Mouse (Mus musculus): Measurements from ENCODE around the gene Tmem51. TPM values are rescaled to one million over a fixed set of nuclear protein-coding genes. Genes with fewer than 3 reads are reported as not detected.
A peak's percentile ranks its signal among the peaks of the same experiment; 100 is the strongest.

Tmem51 gene
- polyA plus RNA-seq, 1 experiment = 26.2 TPM

DNA sequence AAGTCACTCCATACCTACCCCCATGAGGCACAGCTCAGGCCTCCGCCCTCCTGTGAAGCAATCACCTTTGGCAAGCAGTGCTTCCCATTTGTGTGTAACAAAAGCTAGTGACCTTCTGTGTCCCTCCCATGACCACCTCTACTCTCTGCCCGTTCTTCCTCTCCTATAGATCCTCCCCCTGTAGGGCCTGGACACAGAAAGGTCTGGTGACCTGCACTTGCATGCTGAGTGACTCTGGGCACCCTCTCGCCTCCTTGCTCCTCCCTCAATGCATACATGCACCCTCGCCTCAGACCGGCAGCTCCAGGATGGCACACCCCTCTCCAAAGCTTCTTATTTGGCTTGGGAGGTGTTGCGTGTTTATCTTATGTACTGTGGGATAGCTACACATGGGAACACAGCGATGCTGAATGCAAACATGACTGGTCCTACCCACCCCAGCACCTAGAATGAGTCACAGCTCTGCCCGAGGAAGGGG lies 21.0 kb downstream of the Tmem51 start:
- DNase-seq = no peak
- Histone ChIP-seq H3K4me1 (ENCODE audit: control insufficient read depth, insufficient read depth, low read length) (peaks cover 73% of the 10 kb centered on the region), H3K4me3 (replicated peaks; ENCODE audit: insufficient read depth, low read depth, low read length) (no peak overlapping the region), H3K27ac (ENCODE audit: insufficient read depth, low read length) (no peak overlapping the region), H3K27me3 (ENCODE audit: control insufficient read depth, insufficient read depth, low read length) (no peaks in the 10 kb centered on the region)
- TF ChIP-seq CTCF (IDR thresholded peaks at IDR 0.05; ENCODE audit: borderline replicate concordance, insufficient read depth, low read depth, low read length) (no peak), POLR2A (IDR thresholded peaks at IDR 0.05; ENCODE audit: borderline replicate concordance, insufficient read depth, low read length) (no peak)
- 85% methylated on average over 8 of the region's 8 CpGs for WGBS

GRCm38 (mm10) chr4:142061485-142062240 lies 22.4 kb downstream of the Tmem51 start:
- Histone ChIP-seq H3K4me1 (ENCODE audit: control insufficient read depth, insufficient read depth, low read length) (peaks cover 70% of the 10 kb centered on the region), H3K4me3 (replicated peaks; ENCODE audit: insufficient read depth, low read depth, low read length) (no peak overlapping the region), H3K27me3 (ENCODE audit: control insufficient read depth, insufficient read depth, low read length) (no peaks in the 10 kb centered on the region), H3K27ac (ENCODE audit: insufficient read depth, low read length) (peak overlapping the region; percentile 88)
- no peak for TF ChIP-seq CTCF (IDR thresholded peaks at IDR 0.05; ENCODE audit: borderline replicate concordance, insufficient read depth, low read depth, low read length)
- no peak for TF ChIP-seq POLR2A (IDR thresholded peaks at IDR 0.05; ENCODE audit: borderline replicate concordance, insufficient read depth, low read length)
- DNase-seq = no peak
- WGBS = 83% methylated on average over 23 of the region's 23 CpGs

DNA sequence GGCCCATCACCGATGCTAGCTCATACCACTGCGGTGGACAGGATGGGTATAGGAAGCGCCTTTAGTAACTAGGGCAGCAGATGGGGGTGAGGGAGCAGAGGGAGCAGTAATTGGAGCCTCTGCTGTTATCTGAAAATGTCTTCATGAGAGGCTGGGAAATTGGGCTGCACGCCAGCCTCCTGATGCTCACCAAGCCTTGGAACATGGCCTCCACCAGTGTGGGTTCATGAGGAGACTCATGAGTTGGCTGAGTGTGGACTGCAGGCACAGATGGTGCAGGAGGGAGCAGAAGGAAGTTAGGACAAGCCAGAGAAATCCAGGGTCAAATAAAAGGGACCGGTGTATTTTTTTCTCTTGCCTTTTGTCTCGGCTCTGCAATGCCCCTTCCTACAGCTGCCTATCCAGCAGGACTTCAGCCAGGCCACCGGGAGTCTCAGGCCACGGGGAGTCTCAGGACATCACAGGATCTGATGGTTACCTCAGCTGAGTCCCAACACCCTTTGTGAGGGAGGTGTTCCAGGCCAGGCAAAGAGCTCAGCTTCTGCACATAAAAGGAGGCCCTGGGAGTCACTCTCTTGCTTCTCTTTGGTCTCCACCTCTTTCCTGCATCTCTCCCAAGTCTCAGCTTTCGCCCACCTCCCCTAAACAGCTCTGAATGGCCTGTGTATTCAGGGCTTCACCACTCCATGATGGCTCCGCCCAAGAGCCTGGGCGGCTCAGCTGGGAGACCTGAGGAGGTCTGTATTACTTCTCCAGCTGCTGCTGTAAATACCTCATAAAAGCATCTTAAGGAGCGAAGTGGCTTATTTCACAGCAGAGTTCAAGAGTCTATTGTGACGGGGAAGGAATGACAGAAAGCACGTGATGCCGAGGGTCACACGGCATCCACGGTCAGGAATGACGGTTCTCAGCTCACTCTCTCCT lies 23.4 kb downstream of the Tmem51 start:
- Histone ChIP-seq H3K4me3 (replicated peaks; ENCODE audit: insufficient read depth, low read depth, low read length) (no peak overlapping the region), H3K4me1 (ENCODE audit: control insufficient read depth, insufficient read depth, low read length) (peaks cover 65% of the 10 kb centered on the region), H3K27ac (ENCODE audit: insufficient read depth, low read length) (peak overlapping the region; percentile 88), H3K27me3 (ENCODE audit: control insufficient read depth, insufficient read depth, low read length) (no peaks in the 10 kb centered on the region)
- TF ChIP-seq CTCF (IDR thresholded peaks at IDR 0.05; ENCODE audit: borderline replicate concordance, insufficient read depth, low read depth, low read length) = no peak
- no peak for TF ChIP-seq POLR2A (IDR thresholded peaks at IDR 0.05; ENCODE audit: borderline replicate concordance, insufficient read depth, low read length)
- WGBS = 35% methylated on average over 18 of the region's 18 CpGs
- peak; percentile 95 to 98 for DNase-seq

DNA sequence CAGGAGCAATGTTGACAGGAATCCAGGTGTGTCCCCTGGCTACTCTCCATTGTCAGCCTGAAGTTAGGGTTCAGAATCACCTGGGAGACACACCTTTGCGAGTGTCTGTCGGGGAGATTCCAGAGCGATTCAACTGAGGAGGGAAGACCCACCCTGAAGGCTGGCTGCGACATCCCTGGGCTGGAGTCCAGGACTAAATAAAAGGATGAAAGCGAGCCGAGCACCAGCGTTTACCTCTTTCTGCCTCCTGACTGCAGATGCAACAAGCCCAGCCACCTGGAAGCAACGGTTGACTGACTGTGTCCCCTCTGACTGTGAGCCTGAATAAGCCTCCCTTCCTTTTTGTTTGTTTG lies 24.3 kb downstream of the Tmem51 start:
- Histone ChIP-seq H3K27me3 (ENCODE audit: control insufficient read depth, insufficient read depth, low read length) (no peaks in the 10 kb centered on the region), H3K4me1 (ENCODE audit: control insufficient read depth, insufficient read depth, low read length) (peaks cover 63% of the 10 kb centered on the region), H3K27ac (ENCODE audit: insufficient read depth, low read length) (peak overlapping the region; percentile 67), H3K4me3 (replicated peaks; ENCODE audit: insufficient read depth, low read depth, low read length) (no peak overlapping the region)
- peak in 1 of 2 experiments; percentile 51 for DNase-seq
- TF ChIP-seq CTCF (IDR thresholded peaks at IDR 0.05; ENCODE audit: borderline replicate concordance, insufficient read depth, low read depth, low read length) = no peak
- TF ChIP-seq POLR2A (IDR thresholded peaks at IDR 0.05; ENCODE audit: borderline replicate concordance, insufficient read depth, low read length) = no peak
- WGBS = 19% methylated on average over 8 of the region's 8 CpGs

DNA sequence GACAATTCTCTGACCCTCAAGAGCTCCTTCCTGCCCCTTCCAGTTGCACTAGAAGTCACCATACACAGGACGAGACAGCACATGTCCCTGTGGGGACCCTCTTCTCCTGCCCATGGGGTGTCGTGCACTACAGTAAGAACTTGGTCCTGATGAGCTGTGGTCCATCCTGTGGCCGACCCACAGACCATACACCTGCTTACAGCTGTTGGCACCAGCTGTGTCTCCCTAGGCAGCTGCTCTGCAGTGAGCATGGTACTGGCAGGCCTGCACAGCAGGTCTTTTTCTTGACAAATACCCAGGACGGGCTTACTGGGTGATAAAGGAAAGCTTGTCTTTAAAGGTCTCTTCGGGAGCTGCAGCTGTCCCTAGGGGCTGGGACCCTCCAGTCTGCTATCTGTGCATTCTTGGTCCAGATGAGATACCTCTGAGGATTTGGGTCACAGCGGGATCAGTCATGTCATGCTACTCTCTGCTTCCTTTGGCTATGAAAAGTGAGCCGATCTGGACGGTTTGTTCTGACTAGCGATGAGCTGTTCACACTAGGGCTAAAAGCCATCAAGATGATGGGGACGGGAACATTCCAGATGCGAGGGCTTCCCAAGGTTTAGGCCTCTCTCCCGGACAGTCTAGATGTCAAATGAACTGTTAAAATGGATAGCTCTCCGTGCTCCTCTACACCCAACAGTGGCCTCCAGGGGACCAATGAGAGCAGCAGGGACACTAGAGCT lies 24.8 kb downstream of the Tmem51 start:
- peak overlapping the region; percentile 67 for H3K27ac ChIP-seq (ENCODE audit: insufficient read depth, low read length)
- TF ChIP-seq CTCF (IDR thresholded peaks at IDR 0.05; ENCODE audit: borderline replicate concordance, insufficient read depth, low read depth, low read length) (no peak), POLR2A (IDR thresholded peaks at IDR 0.05; ENCODE audit: borderline replicate concordance, insufficient read depth, low read length) (no peak)
- 44% methylated on average over 13 of the region's 13 CpGs for WGBS

GRCm38 (mm10) chr4:142057529-142058216 lies 26.4 kb downstream of the Tmem51 start:
- Histone ChIP-seq H3K4me3 (replicated peaks; ENCODE audit: insufficient read depth, low read depth, low read length) (no peak overlapping the region), H3K4me1 (ENCODE audit: control insufficient read depth, insufficient read depth, low read length) (peaks cover 69% of the 10 kb centered on the region), H3K27me3 (ENCODE audit: control insufficient read depth, insufficient read depth, low read length) (no peaks in the 10 kb centered on the region), H3K27ac (ENCODE audit: insufficient read depth, low read length) (peak overlapping the region; percentile 5; the same call in 1 of the 2 replicates)
- TF ChIP-seq CTCF (IDR thresholded peaks at IDR 0.05; ENCODE audit: borderline replicate concordance, insufficient read depth, low read depth, low read length) (no peak; the same call in 1 of the 2 replicates), POLR2A (IDR thresholded peaks at IDR 0.05; ENCODE audit: borderline replicate concordance, insufficient read depth, low read length) (no peak)
- 60% methylated on average over 22 of the region's 22 CpGs for WGBS
- peak; percentile 64 to 67 for DNase-seq

More for the DNA sequence above, 24.8 kb downstream of the Tmem51 start:
- DNase-seq = peak in 1 of 2 experiments; percentile 50
- Histone ChIP-seq H3K4me3 (replicated peaks; ENCODE audit: insufficient read depth, low read depth, low read length) (no peak overlapping the region), H3K4me1 (ENCODE audit: control insufficient read depth, insufficient read depth, low read length) (peaks cover 63% of the 10 kb centered on the region), H3K27me3 (ENCODE audit: control insufficient read depth, insufficient read depth, low read length) (no peaks in the 10 kb centered on the region)

DNA sequence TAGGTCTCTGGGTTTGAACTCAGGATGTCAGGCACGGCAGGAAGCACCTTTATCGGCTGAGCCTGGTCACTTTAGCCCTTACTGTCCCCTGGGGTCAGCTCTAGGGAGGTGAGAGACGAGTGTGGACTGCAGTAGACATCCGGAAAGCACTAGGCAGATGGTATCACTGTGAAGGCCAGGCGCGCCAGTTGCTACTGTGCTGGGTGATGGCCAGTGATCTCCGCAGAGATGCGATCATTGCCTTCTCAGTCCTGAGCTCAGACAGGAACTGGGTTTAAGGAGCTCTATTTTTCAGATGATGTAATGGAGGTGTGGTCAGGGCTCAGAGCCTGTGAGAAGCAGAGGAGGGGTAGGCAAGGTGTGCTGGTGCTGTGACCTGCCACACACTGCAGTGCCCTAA lies 28.5 kb downstream of the Tmem51 start:
- WGBS = 8% methylated on average over 8 of the region's 8 CpGs
- Histone ChIP-seq H3K27me3 (ENCODE audit: control insufficient read depth, insufficient read depth, low read length) (no peaks in the 10 kb centered on the region), H3K4me3 (replicated peaks; ENCODE audit: insufficient read depth, low read depth, low read length) (no peak overlapping the region), H3K27ac (ENCODE audit: insufficient read depth, low read length) (peak overlapping the region; percentile 27; the same call in 1 of the 2 replicates), H3K4me1 (ENCODE audit: control insufficient read depth, insufficient read depth, low read length) (peaks cover 55% of the 10 kb centered on the region)
- TF ChIP-seq CTCF (IDR thresholded peaks at IDR 0.05; ENCODE audit: borderline replicate concordance, insufficient read depth, low read depth, low read length) = no peak
- TF ChIP-seq POLR2A (IDR thresholded peaks at IDR 0.05; ENCODE audit: borderline replicate concordance, insufficient read depth, low read length) = 0 out of 2 replicates have a peak, but pooled peaks have one; percentile 16
- DNase-seq = peak; percentile 78 to 87
